24 mouse cellular contexts compared by ENCODE assay signal in the genomic region with DNA sequence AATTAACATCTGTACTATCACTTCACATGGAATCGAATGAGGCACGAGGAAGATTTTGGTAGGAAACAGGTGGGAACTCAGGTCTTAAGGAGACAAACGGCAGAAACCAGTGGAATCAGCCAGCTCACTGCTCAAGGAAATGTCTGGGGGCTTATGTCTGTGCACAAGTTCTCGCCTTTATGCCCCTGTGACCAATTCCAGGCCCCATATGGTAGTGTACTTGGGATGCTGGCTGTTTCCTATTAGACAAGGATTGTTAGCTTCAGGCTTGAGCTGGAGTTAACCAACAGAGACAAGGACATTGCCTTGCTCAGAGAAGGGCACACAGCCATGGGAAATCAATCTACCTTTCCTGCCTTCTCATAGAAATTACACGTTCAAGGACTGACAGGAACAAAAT. TPM values are rescaled to one million over a fixed set of nuclear protein-coding genes. Genes with fewer than 3 reads are reported as not detected.
DNase-seq lines count a peak whose midpoint lies in the region; ATAC-seq and TF ChIP-seq lines count a peak whose summit lies in the region.
"Had no signal": no experiment of that assay in that cellular context is flagged by ENCODE, and none has a peak within 500 bp of the region (broad histone marks: within the 10 kb centered on the region; RNA-seq: fewer than 3 reads in every experiment).

No protein-coding gene starts in this region.

- H3K27ac ChIP-seq in limb, embryonic 11.5 days (replicated peaks; ENCODE audit: low read depth, low read length): no peak overlapping the region
- H3K27ac ChIP-seq in limb, embryonic 10.5 days: no peak overlapping the region
- H3K27ac ChIP-seq in embryonic facial prominence, embryonic 10.5 days (replicated peaks): no peak overlapping the region
- no peak overlapping the region for H3K27ac ChIP-seq in limb, embryonic 14.5 days (replicated peaks; ENCODE audit: low read depth, low read length)
- H3K27ac ChIP-seq: embryonic facial prominence, embryonic 15.5 days; forebrain, embryonic 12.5 days; heart, embryonic 10.5 days; heart, embryonic 15.5 days; hindbrain, embryonic 12.5 days; hindbrain, postnatal 0 days; intestine, embryonic 15.5 days; liver, embryonic 12.5 days; stomach, embryonic 15.5 days had no signal

- no peaks in the 10 kb centered on the region for H3K36me3 ChIP-seq in limb, embryonic 11.5 days (ENCODE audit: control insufficient read depth, insufficient read depth, low read length)
- no peaks in the 10 kb centered on the region for H3K36me3 ChIP-seq in limb, embryonic 10.5 days
- H3K36me3 ChIP-seq in embryonic facial prominence, embryonic 10.5 days (replicated peaks): no peaks in the 10 kb centered on the region
- no peaks in the 10 kb centered on the region for H3K36me3 ChIP-seq in limb, embryonic 14.5 days (ENCODE audit: control insufficient read depth, insufficient read depth, low read length)
- H3K36me3 ChIP-seq: embryonic facial prominence, embryonic 15.5 days; forebrain, embryonic 12.5 days; heart, embryonic 10.5 days; heart, embryonic 15.5 days; hindbrain, embryonic 12.5 days; intestine, embryonic 15.5 days; liver, embryonic 12.5 days; stomach, embryonic 15.5 days had no signal

- DNase-seq in limb, embryonic 11.5 days (ENCODE audit: low spot score): peak; percentile 47
- no peak for DNase-seq in limb, embryonic 10.5 days (ENCODE audit: low spot score)
- peak; percentile 34 for DNase-seq in embryo, embryonic 10.5 days (ENCODE audit: low spot score)
- DNase-seq in embryonic facial prominence, embryonic 10.5 days (ENCODE audit: low spot score): peak; percentile 19
- DNase-seq in limb, embryonic 14.5 days (ENCODE audit: low spot score): no peak
- no peak for DNase-seq in cerebellum, adult 18-20 months
- no peak for DNase-seq in spleen, adult 12 weeks (ENCODE audit: low spot score)
- DNase-seq: cerebellum, adult 9-11 months; gastrocnemius, postnatal 14 days; left cerebral cortex, postnatal 4 days; liver, postnatal 0 days; lung, postnatal 36 days; midbrain, embryonic 14.5 days; thymus, postnatal 14 days had no signal

- H3K4me2 ChIP-seq in limb, embryonic 11.5 days (ENCODE audit: low read depth, severe bottlenecking): no peak overlapping the region
- no peak overlapping the region for H3K4me2 ChIP-seq in limb, embryonic 14.5 days (replicated peaks; ENCODE audit: low read depth, low read length, severe bottlenecking)
- H3K4me2 ChIP-seq: embryonic facial prominence, embryonic 15.5 days; forebrain, embryonic 12.5 days; heart, embryonic 15.5 days; hindbrain, embryonic 12.5 days; intestine, embryonic 15.5 days; liver, embryonic 12.5 days; stomach, embryonic 15.5 days had no signal

- no peaks in the 10 kb centered on the region for H3K9me3 ChIP-seq in limb, embryonic 11.5 days (ENCODE audit: control insufficient read depth, low read length)
- no peaks in the 10 kb centered on the region for H3K9me3 ChIP-seq in limb, embryonic 10.5 days (replicated peaks)
- H3K9me3 ChIP-seq in embryonic facial prominence, embryonic 10.5 days: no peaks in the 10 kb centered on the region
- H3K9me3 ChIP-seq in limb, embryonic 14.5 days (ENCODE audit: control insufficient read depth, low read length): no peaks in the 10 kb centered on the region
- H3K9me3 ChIP-seq: embryonic facial prominence, embryonic 15.5 days; forebrain, embryonic 12.5 days; heart, embryonic 10.5 days; heart, embryonic 15.5 days; hindbrain, embryonic 12.5 days; intestine, embryonic 15.5 days; liver, embryonic 12.5 days; stomach, embryonic 15.5 days had no signal

- TF ChIP-seq POLR2A in limb, embryonic 14.5 days (IDR thresholded peaks at IDR 0.05; ENCODE audit: borderline replicate concordance, extremely low read depth, insufficient read depth, insufficient read length): no peak

- WGBS in limb, embryonic 11.5 days: 34% methylated on average over 5 of the region's 5 CpGs
- WGBS in limb, embryonic 10.5 days: 44% methylated on average over 5 of the region's 5 CpGs
- 69% methylated on average over 5 of the region's 5 CpGs for WGBS in embryonic facial prominence, embryonic 10.5 days
- WGBS in limb, embryonic 14.5 days: 27% methylated on average over 5 of the region's 5 CpGs

- H3K9ac ChIP-seq in limb, embryonic 11.5 days (ENCODE audit: low read length): no peak overlapping the region
- H3K9ac ChIP-seq in limb, embryonic 14.5 days (ENCODE audit: low read depth, low read length, severe bottlenecking): no peak overlapping the region
- H3K9ac ChIP-seq: embryonic facial prominence, embryonic 15.5 days; forebrain, embryonic 12.5 days; heart, embryonic 15.5 days; hindbrain, embryonic 12.5 days; intestine, embryonic 15.5 days; liver, embryonic 12.5 days; liver, postnatal 0 days; stomach, embryonic 15.5 days had no signal

- H3K4me3 ChIP-seq in limb, embryonic 11.5 days (ENCODE audit: low read depth, low read length): no peak overlapping the region
- H3K4me3 ChIP-seq in limb, embryonic 10.5 days: no peak overlapping the region
- H3K4me3 ChIP-seq in embryonic facial prominence, embryonic 10.5 days: no peak overlapping the region
- H3K4me3 ChIP-seq in limb, embryonic 14.5 days (replicated peaks; ENCODE audit: low read length): no peak overlapping the region
- H3K4me3 ChIP-seq: embryonic facial prominence, embryonic 15.5 days; forebrain, embryonic 12.5 days; heart, embryonic 10.5 days; heart, embryonic 15.5 days; hindbrain, embryonic 12.5 days; intestine, embryonic 15.5 days; liver, embryonic 12.5 days; stomach, embryonic 15.5 days had no signal

- H3K27me3 ChIP-seq in limb, embryonic 11.5 days (ENCODE audit: control insufficient read depth, insufficient read depth, low read length): no peaks in the 10 kb centered on the region
- H3K27me3 ChIP-seq in limb, embryonic 10.5 days (ENCODE audit: low read depth, poor library complexity, severe bottlenecking): no peaks in the 10 kb centered on the region
- no peaks in the 10 kb centered on the region for H3K27me3 ChIP-seq in embryonic facial prominence, embryonic 10.5 days (replicated peaks; ENCODE audit: low read depth, poor library complexity, severe bottlenecking)
- H3K27me3 ChIP-seq in limb, embryonic 14.5 days (ENCODE audit: control insufficient read depth, insufficient read depth, low read length): no peaks in the 10 kb centered on the region
- H3K27me3 ChIP-seq: embryonic facial prominence, embryonic 15.5 days; heart, embryonic 15.5 days; hindbrain, embryonic 12.5 days; intestine, embryonic 15.5 days; liver, embryonic 12.5 days; stomach, embryonic 15.5 days had no signal

- ATAC-seq in limb, embryonic 11.5 days (ENCODE audit: insufficient number of reproducible peaks, low FRiP score, low TSS enrichment, low read depth): 0 out of 2 replicates have a peak, but pooled peaks have one; percentile 44
- ATAC-seq in limb, embryonic 14.5 days (ENCODE audit: low FRiP score, low read depth): peak; percentile 71
- ATAC-seq: CD4-positive, CD25-positive, alpha-beta regulatory T cell, adult 4 months; hindbrain, postnatal 0 days; intestine, embryonic 15.5 days; liver, embryonic 12.5 days; liver, postnatal 0 days had no signal

- H3K4me1 ChIP-seq in limb, embryonic 11.5 days (ENCODE audit: control insufficient read depth, insufficient read depth, low read length): 0 out of 2 replicates have a peak, but pooled peaks cover 3% of the 10 kb centered on the region
- H3K4me1 ChIP-seq in limb, embryonic 10.5 days: peaks cover 31% of the 10 kb centered on the region
- H3K4me1 ChIP-seq in embryonic facial prominence, embryonic 10.5 days: 0 out of 2 replicates have a peak, but pooled peaks cover 10% of the 10 kb centered on the region
- peaks cover 13% of the 10 kb centered on the region; the same call in 1 of the 2 replicates for H3K4me1 ChIP-seq in limb, embryonic 14.5 days (ENCODE audit: control insufficient read depth, insufficient read depth, low read length)
- H3K4me1 ChIP-seq: heart, embryonic 10.5 days; heart, embryonic 15.5 days; intestine, embryonic 15.5 days; liver, embryonic 12.5 days; stomach, embryonic 15.5 days had no signal

RNA-seq across cellular contexts. Expression of gene Siah2, which starts 39.3 kb away (rescaled TPM):
- 4.2 and 5.1 TPM in 2 replicates for polyA plus RNA-seq in limb, embryonic 11.5 days (2014; fragmentation: Nextera tagmentation; extraction: Ambion mirVana)
- polyA plus RNA-seq in limb, embryonic 10.5 days (2016; fragmentation: Nextera tagmentation; extraction: Ambion mirVana): 2.0 and 2.2 TPM in 2 replicates
- polyA plus RNA-seq in embryonic facial prominence, embryonic 10.5 days (2016; fragmentation: Nextera tagmentation; extraction: Ambion mirVana): 2.1 and 2.7 TPM in 2 replicates
- 12.2 and 16.9 TPM in 2 replicates for polyA plus RNA-seq in limb, embryonic 14.5 days (2012; rRNA removed)
- 7.5 and 10.7 TPM in 2 replicates for polyA plus RNA-seq in limb, embryonic 14.5 days (2014; fragmentation: Nextera tagmentation; extraction: Ambion mirVana)

Comparison
In these comparisons a context has a peak if more than half of its experiments do, and no peak if none do; other contexts are left out.
1. DNase-seq: peak in limb, embryonic 11.5 days (single experiment), embryo, embryonic 10.5 days (single experiment) and embryonic facial prominence, embryonic 10.5 days (single experiment); none in limb, embryonic 10.5 days (single experiment), limb, embryonic 14.5 days (single experiment), cerebellum, adult 18-20 months (0 of 2) and spleen, adult 12 weeks (single experiment).